Mouse (Mus musculus) retina, embryonic 14.5 days (tissue): ENCODE measurements at regions not wholly inside any gene's neighbourhood (a gene's known extent, or its start where the extent isn't known, plus 50 kb on each side); places are given as distances from the start of the nearest gene placed in this dataset.

Source experiments
- DNase-seq: peaks from one replicate; pipeline ENCODE4 v3.0.0-alpha.2; 2015; ENCODE audit warnings: low spot score

GRCm38 (mm10) chr14:21932771-21933170 is 56.6 kb downstream of the Zfp503 start:
- DNase-seq: no peak

GRCm38 (mm10) chr14:21931944-21932343 is 57.5 kb downstream of the Zfp503 start:
- DNase-seq: no peak

GRCm38 (mm10) chr14:21929048-21929447 is 60.4 kb downstream of the Zfp503 start:
- DNase-seq: no peak

GRCm38 (mm10) chr14:21916671-21917070 is 67.9 kb upstream of the Comtd1 start:
- DNase-seq: no peak

- peak; percentile 4 for DNase-seq
These were observed 56.0 kb upstream of the Comtd1 start for GRCm38 (mm10) chr14:21904498-21905395.

GRCm38 (mm10) chr14:21903562-21904497 is 55.1 kb upstream of the Comtd1 start:
- DNase-seq: peak; percentile 56

- DNase-seq: no peak
These were observed 54.1 kb upstream of the Comtd1 start for GRCm38 (mm10) chr14:21902856-21903255.

GRCm38 (mm10) chr14:21902456-21902855 is 53.7 kb upstream of the Comtd1 start:
- no peak for DNase-seq

- no peak for DNase-seq
These were observed 52.2 kb upstream of the Comtd1 start for GRCm38 (mm10) chr14:21900951-21901350.

GRCm38 (mm10) chr14:21900516-21900915 is 51.7 kb upstream of the Comtd1 start:
- DNase-seq: no peak
